In genomic region chr7:30231669-30232454, GRCm38 (mm10) we compare ENCODE assay signal across 8 mouse cellular contexts. TPM values are rescaled to one million over a fixed set of nuclear protein-coding genes. Genes with fewer than 3 reads are reported as not detected.
DNase-seq lines count a peak whose midpoint lies in the region; ATAC-seq lines count a peak whose summit lies in the region.

TSS of gene Polr2i (plus strand) at chr7:30231948.
TSS of gene Tbcb (minus strand) at chr7:30232272.

- H3K27me3 ChIP-seq in hindbrain, embryonic 12.5 days, result no peaks in the 10 kb centered on the region

- DNase-seq in NIH3T3 (ENCODE audit: low read depth), result peak; percentile 99
- peak; percentile 98 to 99 for DNase-seq in cerebellum, postnatal 10 days
- DNase-seq in frontal cortex, postnatal 10 days (ENCODE audit: low spot score in 2 of 2), result peak; percentile 98 to 99
- peak; percentile 99 for DNase-seq in layer of hippocampus, postnatal 14 days (ENCODE audit: low spot score in 2 of 2)
- DNase-seq in lung, postnatal 14 days, result peak; percentile 97
- peak; percentile 97 for DNase-seq in retina, adult 2 months (ENCODE audit: low read depth, low spot score)
- DNase-seq in thymus, postnatal 36 days, result peak; percentile 93 to 94

- peaks cover 19% of the 10 kb centered on the region for H3K4me1 ChIP-seq in hindbrain, embryonic 12.5 days

- no peaks in the 10 kb centered on the region for H3K9me3 ChIP-seq in hindbrain, embryonic 12.5 days (replicated peaks)

- peak within 1 kb of the TSS; percentile 79 for H3K9ac ChIP-seq in hindbrain, embryonic 12.5 days

- H3K4me3 ChIP-seq in hindbrain, embryonic 12.5 days, result peak within 1 kb of the TSS; percentile 70

- under 1% methylated on average over 67 of the region's 67 CpGs for WGBS in hindbrain, embryonic 12.5 days

- peaks cover 32% of the 10 kb centered on the region for H3K36me3 ChIP-seq in hindbrain, embryonic 12.5 days

- peak within 1 kb of the TSS; percentile 81 for H3K4me2 ChIP-seq in hindbrain, embryonic 12.5 days (replicated peaks)

- peak; percentile 94 for ATAC-seq in hindbrain, embryonic 12.5 days (ENCODE audit: low FRiP score)

- peak within 1 kb of the TSS; percentile 96 for H3K27ac ChIP-seq in hindbrain, embryonic 12.5 days

RNA-seq across cellular contexts. Expression of gene Polr2i, which starts in this region (rescaled TPM):
- 135 and 149 TPM in 2 replicates for polyA plus RNA-seq in hindbrain, embryonic 12.5 days (2016; fragmentation: Nextera tagmentation; extraction: Ambion mirVana)
- total RNA-seq in layer of hippocampus, postnatal 14 days (2021), result 10 to 100 TPM; 53.9 to 58.0 TPM

RNA-seq across cellular contexts. Expression of gene Tbcb, which starts in this region (rescaled TPM):
- polyA plus RNA-seq in hindbrain, embryonic 12.5 days (2016; fragmentation: Nextera tagmentation; extraction: Ambion mirVana), result 272 and 275 TPM in 2 replicates
- total RNA-seq in layer of hippocampus, postnatal 14 days (2021), result 100 to 1,000 TPM; 135 to 139 TPM

Comparison
In these comparisons a context has a peak if more than half of its experiments do, and no peak if none do; other contexts are left out.
1. Peak in every context shown above with its lines: DNase-seq, ATAC-seq, H3K4me3 ChIP-seq and H3K27ac ChIP-seq.